Mouse (Mus musculus): ENCODE data around the gene Zfp53.

DNA sequence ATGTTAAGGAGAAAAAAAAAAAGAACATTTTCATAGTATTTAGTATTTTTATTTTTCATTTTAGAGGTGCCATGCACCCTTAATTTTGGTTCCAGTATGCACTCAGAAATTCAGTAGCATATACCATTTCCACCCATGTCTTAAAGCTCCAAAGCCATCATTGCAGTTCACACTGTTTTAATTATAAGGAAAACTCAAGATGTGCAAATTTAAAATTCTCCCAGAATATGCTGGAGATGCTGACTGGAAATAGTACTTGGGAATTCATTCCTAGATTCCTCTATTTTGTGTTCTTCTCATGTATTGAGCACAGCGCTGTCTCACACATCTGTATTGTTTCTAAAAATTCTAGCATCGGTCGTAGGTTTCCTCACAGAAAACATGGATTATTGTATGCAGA lies 17.5 kb downstream of the Zfp53 start:
- TF ChIP-seq CTCF (IDR thresholded peaks at IDR 0.05; ENCODE audit: insufficient read depth, low read length) (no peak), POLR2A (IDR thresholded peaks at IDR 0.05; ENCODE audit: borderline replicate concordance, extremely low read depth, low read depth, low read length) (no peak)
